Mouse (Mus musculus) hindbrain, embryonic 12.5 days (tissue): Measurements from ENCODE around the gene Evi5. TPM values are rescaled to one million over a fixed set of nuclear protein-coding genes. Genes with fewer than 3 reads are reported as not detected.

ENCODE experiments used
- ATAC-seq: fragments of 200-750 bp; cut with Nextera tagmentation; 2 replicates; pipeline ENCODE4 v1.8.0; 2017; ENCODE audit warnings: moderate TSS enrichment; ENCODE audit not compliant: low FRiP score
- H3K27ac ChIP-seq: fragments of 300-500 bp; sonication (generic); 2 replicates; pipeline ENCODE4 v1.5.1; 2016; ENCODE audit warnings: mild to moderate bottlenecking
- H3K27me3 ChIP-seq: fragments of 300-500 bp; sonication (generic); 2 replicates; pipeline ENCODE4 v1.6.1; 2016; ENCODE audit warnings: mild to moderate bottlenecking
- H3K36me3 ChIP-seq: fragments of 300-500 bp; sonication (generic); 2 replicates; pipeline ENCODE4 v1.6.1; 2016; ENCODE audit warnings: mild to moderate bottlenecking
- H3K4me1 ChIP-seq: fragments of 300-500 bp; sonication (generic); 2 replicates; pipeline ENCODE4 v1.6.1; 2016
- H3K4me2 ChIP-seq: fragments of 300-500 bp; sonication (generic); replicated peaks from 2 replicates; pipeline ENCODE4 v1.6.1; 2016; ENCODE audit warnings: mild to moderate bottlenecking
- H3K4me3 ChIP-seq: fragments of 300-500 bp; sonication (generic); 2 replicates; pipeline ENCODE4 v1.5.1; 2016; ENCODE audit warnings: mild to moderate bottlenecking
- H3K9ac ChIP-seq: fragments of 300-500 bp; sonication (generic); 2 replicates; pipeline ENCODE4 v1.6.1; 2016; ENCODE audit warnings: mild to moderate bottlenecking, moderate library complexity
- H3K9me3 ChIP-seq: fragments of 300-500 bp; sonication (generic); replicated peaks from 2 replicates; pipeline ENCODE4 v1.6.1; 2016; ENCODE audit warnings: mild to moderate bottlenecking
- WGBS: fragments of 180-500 bp; shearing (Covaris S2); methylation state at CpG from one replicate; pipeline ENCODE4 v1.1.7; 2016; 5-methylcytosine and 5-hydroxymethylcytosine counted together
- polyA plus RNA-seq: library from polyadenylated mRNA; unstranded; fragments of >200 nt; fragmentation: Nextera tagmentation; extraction: Ambion mirVana; gene quantifications from 2 replicates; pipeline ENCODE4 v1.2.1, GENCODE M21; 2016

Gene Evi5
- 62.3 and 63.6 TPM in 2 replicates for polyA plus RNA-seq

DNA sequence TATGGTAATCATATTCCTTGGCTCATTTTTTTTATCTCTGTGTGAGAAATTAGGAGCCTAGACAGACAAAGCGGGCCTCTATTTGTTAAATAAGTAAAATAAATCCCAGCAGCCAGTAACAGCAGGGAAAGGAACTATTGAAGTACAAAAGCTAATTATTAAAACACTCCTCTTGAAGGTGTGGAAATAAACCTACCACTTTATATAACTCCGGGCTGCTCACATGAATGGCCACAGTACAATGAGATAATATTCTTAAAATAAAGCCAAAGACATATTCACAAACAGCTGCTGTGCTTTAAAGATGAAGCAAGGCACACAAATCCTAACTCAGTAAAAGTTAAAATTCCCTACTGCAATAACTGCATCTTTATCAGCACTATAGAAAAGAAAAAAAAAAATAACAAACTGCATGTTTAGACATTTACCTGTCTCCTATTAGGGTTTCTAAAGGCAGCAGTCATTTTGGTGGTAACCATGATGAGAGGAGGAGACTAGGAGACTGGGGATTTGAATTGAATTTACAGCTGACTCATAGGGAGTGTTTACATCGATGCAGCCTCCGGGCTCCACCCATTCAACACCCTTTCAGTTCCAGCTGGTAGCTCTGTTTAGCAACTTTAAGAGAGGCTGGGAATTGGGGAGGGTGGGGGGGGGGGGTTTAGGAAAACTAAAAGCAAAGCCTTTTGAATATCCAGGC, at the start of gene Evi5:
Evi5 (minus strand) TSS at position 547 of the 700 bp plus-strand sequence.
- no peaks in the 10 kb centered on the region for H3K36me3 ChIP-seq
- H3K27ac ChIP-seq = no peak within 1 kb of the TSS
- ATAC-seq = no peak
- 51% methylated on average over 4 of the region's 4 CpGs for WGBS
- H3K4me3 ChIP-seq = no peak within 1 kb of the TSS
- no peaks in the 10 kb centered on the region for H3K4me1 ChIP-seq
- H3K9ac ChIP-seq = no peak within 1 kb of the TSS
- no peaks in the 10 kb centered on the region for H3K27me3 ChIP-seq
- no peaks in the 10 kb centered on the region for H3K9me3 ChIP-seq
- H3K4me2 ChIP-seq = no peak within 1 kb of the TSS

DNA sequence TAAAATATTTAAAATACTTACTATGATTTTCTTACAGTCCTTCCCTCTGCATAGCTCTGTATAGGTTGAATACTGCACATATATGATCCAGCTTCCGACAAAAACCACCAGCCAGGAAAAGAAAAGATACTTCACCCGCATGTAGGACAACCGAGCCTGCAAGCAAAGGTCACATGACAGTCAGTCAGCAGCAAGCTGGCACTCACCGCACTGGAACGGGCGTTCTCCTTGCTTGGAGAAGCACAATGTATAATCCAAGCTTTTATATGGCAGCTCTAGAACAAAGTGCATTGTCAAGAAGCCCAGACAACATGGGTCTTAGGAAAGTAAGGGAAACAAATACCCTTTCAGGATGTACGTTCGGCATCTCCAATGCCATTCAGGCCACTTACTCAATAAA, 49.7 kb upstream of the Evi5 start:
- no peak overlapping the region for H3K9ac ChIP-seq
- H3K27me3 ChIP-seq = no peaks in the 10 kb centered on the region
- H3K4me1 ChIP-seq = no peaks in the 10 kb centered on the region
- ATAC-seq = no peak
- WGBS = 81% methylated on average over 8 of the region's 8 CpGs
- no peak overlapping the region for H3K4me2 ChIP-seq
- H3K36me3 ChIP-seq = no peaks in the 10 kb centered on the region
- no peak overlapping the region for H3K27ac ChIP-seq
- no peaks in the 10 kb centered on the region for H3K9me3 ChIP-seq
- H3K4me3 ChIP-seq = no peak overlapping the region

- no peak overlapping the region for H3K4me3 ChIP-seq
- no peaks in the 10 kb centered on the region for H3K27me3 ChIP-seq
- ATAC-seq = no peak
- no peaks in the 10 kb centered on the region for H3K9me3 ChIP-seq
- 93% methylated on average over 1 of the region's 1 CpGs for WGBS
- no peak overlapping the region for H3K9ac ChIP-seq
- no peak overlapping the region for H3K4me2 ChIP-seq
- H3K27ac ChIP-seq = no peak overlapping the region
- no peaks in the 10 kb centered on the region for H3K36me3 ChIP-seq
- H3K4me1 ChIP-seq = no peaks in the 10 kb centered on the region
These were observed 47.9 kb upstream of the Evi5 start for GRCm38 (mm10) chr5:107922836-107923235.

GRCm38 (mm10) chr5:107921400-107922252, 46.7 kb upstream of the Evi5 start:
- Histone ChIP-seq H3K4me3 (no peak overlapping the region), H3K4me1 (no peaks in the 10 kb centered on the region), H3K27ac (no peak overlapping the region), H3K9me3 (no peaks in the 10 kb centered on the region), H3K9ac (0 out of 2 replicates have a peak overlapping the region, but pooled peaks have one; percentile 18), H3K36me3 (no peaks in the 10 kb centered on the region), H3K4me2 (no peak overlapping the region), H3K27me3 (no peaks in the 10 kb centered on the region)
- 76% methylated on average over 2 of the region's 2 CpGs for WGBS
- ATAC-seq = peak; percentile 19; the same call in 1 of the 2 replicates

- 40% methylated on average over 4 of the region's 4 CpGs for WGBS
These were observed 40.4 kb upstream of the Evi5 start for GRCm38 (mm10) chr5:107915280-107915679.

DNA sequence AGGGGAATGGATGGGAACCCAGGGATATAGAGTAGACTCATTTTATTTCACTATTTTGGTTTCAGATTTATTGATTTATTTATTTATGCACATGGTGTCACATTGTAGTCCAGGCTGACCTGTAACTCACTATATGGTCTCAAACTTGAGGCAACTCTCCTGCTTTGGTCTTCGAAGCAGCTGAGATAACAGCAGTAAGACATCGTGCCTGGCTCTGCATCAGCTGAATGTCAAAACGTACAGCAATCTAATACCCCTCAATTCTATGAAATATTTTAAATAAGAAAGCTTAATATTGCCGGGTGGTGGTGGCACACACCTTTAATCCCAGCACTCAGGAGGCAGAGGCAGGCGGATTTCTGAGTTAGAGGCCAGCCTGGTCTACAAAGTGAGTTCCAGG, 36.1 kb upstream of the Evi5 start:
- ATAC-seq = no peak

More at GRCm38 (mm10) chr5:107915280-107915679, 40.4 kb upstream of the Evi5 start:
- H3K36me3 ChIP-seq = 0 out of 2 replicates have a peak, but pooled peaks cover 4% of the 10 kb centered on the region
- H3K9me3 ChIP-seq = no peaks in the 10 kb centered on the region
- no peak overlapping the region for H3K4me3 ChIP-seq
- no peak overlapping the region for H3K27ac ChIP-seq
- no peaks in the 10 kb centered on the region for H3K4me1 ChIP-seq
- H3K4me2 ChIP-seq = no peak overlapping the region
- H3K9ac ChIP-seq = no peak overlapping the region
- ATAC-seq = no peak
- H3K27me3 ChIP-seq = no peaks in the 10 kb centered on the region

GRCm38 (mm10) chr5:107910084-107910616, 35.2 kb upstream of the Evi5 start:
- H3K9ac ChIP-seq = no peak overlapping the region
- H3K9me3 ChIP-seq = no peaks in the 10 kb centered on the region
- ATAC-seq = no peak
- H3K27ac ChIP-seq = no peak overlapping the region
- peaks cover 50% of the 10 kb centered on the region for H3K36me3 ChIP-seq
- WGBS = 70% methylated on average over 5 of the region's 5 CpGs
- H3K4me3 ChIP-seq = no peak overlapping the region
- H3K4me1 ChIP-seq = no peaks in the 10 kb centered on the region
- H3K4me2 ChIP-seq = no peak overlapping the region
- no peaks in the 10 kb centered on the region for H3K27me3 ChIP-seq

More for the DNA sequence above, 36.1 kb upstream of the Evi5 start:
- Histone ChIP-seq H3K9me3 (no peaks in the 10 kb centered on the region), H3K4me3 (no peak overlapping the region), H3K9ac (no peak overlapping the region), H3K27me3 (no peaks in the 10 kb centered on the region), H3K36me3 (peaks cover 42% of the 10 kb centered on the region), H3K4me2 (no peak overlapping the region), H3K4me1 (no peaks in the 10 kb centered on the region), H3K27ac (no peak overlapping the region)
- 92% methylated on average over 5 of the region's 5 CpGs for WGBS

DNA sequence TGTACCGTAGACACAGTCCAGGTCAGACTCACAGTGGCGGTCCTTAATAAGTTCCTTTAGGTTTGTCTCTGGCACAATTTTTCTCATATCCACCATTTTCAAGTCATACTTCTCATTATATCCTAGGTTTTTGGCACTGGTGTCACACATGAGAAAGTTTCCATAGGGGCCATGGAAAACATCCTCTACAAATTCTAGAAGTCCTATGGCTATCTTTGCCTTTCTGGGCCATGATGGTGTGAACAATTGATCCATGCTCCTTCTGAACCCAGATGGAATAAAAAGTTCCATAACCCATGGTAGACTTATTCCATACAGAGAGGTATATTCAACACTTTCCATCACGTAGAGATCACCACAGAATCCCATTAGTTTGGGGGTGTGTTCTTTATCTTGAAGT, 34.8 kb upstream of the Evi5 start:
- H3K9ac ChIP-seq = no peak overlapping the region
- no peak overlapping the region for H3K4me3 ChIP-seq
- no peaks in the 10 kb centered on the region for H3K4me1 ChIP-seq
- no peaks in the 10 kb centered on the region for H3K27me3 ChIP-seq
- peaks cover 54% of the 10 kb centered on the region for H3K36me3 ChIP-seq
- ATAC-seq = no peak
- no peaks in the 10 kb centered on the region for H3K9me3 ChIP-seq
- no peak overlapping the region for H3K27ac ChIP-seq
- 87% methylated on average over 3 of the region's 3 CpGs for WGBS
- no peak overlapping the region for H3K4me2 ChIP-seq

DNA sequence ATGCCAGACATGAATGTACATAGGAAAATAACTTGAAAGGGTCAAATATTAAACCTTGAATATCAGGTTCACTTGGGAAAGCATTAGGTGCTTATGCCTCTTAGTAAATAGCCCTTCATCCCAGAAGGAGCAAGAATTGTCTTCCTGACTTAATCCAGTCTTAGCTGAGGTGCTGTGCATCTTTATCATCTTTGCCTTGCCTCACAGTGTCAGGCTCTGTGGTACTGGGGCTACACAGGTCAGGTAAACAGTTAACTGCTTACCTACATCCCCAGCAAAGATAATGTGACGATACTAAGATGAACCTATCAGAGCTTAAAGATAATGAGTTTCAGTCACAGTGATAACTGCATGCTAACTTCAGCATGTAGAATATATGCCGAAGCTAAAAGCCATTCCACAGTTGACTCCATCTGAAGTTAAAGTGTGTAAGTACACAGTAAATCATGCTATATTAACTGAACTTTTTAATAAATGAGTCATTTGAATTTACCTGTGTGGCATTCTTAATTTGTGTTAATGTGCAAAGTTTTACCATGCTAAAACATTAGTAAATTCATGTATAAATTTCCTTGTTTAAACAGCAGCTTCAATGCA, 33.7 kb upstream of the Evi5 start:
- H3K36me3 ChIP-seq = peaks cover 63% of the 10 kb centered on the region
- H3K4me1 ChIP-seq = no peaks in the 10 kb centered on the region
- no peaks in the 10 kb centered on the region for H3K27me3 ChIP-seq
- H3K9ac ChIP-seq = no peak overlapping the region
- H3K27ac ChIP-seq = no peak overlapping the region
- H3K4me2 ChIP-seq = no peak overlapping the region
- 90% methylated on average over 2 of the region's 2 CpGs for WGBS
- no peaks in the 10 kb centered on the region for H3K9me3 ChIP-seq
- H3K4me3 ChIP-seq = no peak overlapping the region
- ATAC-seq = no peak

GRCm38 (mm10) chr5:107904325-107904724, 29.4 kb upstream of the Evi5 start:
- H3K4me3 ChIP-seq = no peak overlapping the region
- no peak for ATAC-seq
- H3K9ac ChIP-seq = no peak overlapping the region
- no peaks in the 10 kb centered on the region for H3K9me3 ChIP-seq
- no peak overlapping the region for H3K4me2 ChIP-seq
- H3K27me3 ChIP-seq = no peaks in the 10 kb centered on the region
- H3K36me3 ChIP-seq = peaks cover 67% of the 10 kb centered on the region
- peaks cover 14% of the 10 kb centered on the region for H3K4me1 ChIP-seq
- no peak overlapping the region for H3K27ac ChIP-seq
- 84% methylated on average over 3 of the region's 3 CpGs for WGBS

DNA sequence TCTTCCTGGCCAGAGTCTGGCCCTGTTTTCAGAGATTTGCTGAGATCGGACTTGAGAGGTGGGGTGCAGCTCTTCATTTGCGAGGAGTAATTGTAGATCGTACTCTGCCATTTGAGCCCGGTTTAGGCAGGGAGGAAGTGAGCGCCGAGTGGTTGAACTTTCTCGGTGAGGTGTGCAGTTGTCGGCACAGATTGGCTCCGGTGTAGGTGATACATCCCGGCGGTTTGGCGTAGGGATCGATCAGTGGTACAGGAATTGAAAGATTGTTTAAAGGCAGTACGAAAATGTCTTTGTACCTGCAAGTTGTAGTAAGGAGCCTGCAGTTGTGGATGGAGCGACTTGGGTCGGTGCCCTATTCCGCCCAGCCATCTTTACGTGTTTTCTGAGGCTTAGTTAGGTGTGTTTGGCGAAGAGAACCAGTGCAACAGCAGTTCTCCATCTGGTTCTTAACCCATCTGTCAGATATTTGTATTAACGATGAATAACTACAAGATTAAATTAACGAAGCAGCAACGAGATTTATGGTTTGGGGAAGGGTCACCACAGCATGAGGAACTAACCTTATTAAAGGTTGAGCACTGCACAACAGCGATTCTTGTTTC, 26.2 kb upstream of the Evi5 start:
- Histone ChIP-seq H3K9ac (peak overlapping the region; percentile 95), H3K9me3 (no peaks in the 10 kb centered on the region), H3K4me1 (peaks cover 14% of the 10 kb centered on the region), H3K36me3 (peaks cover 35% of the 10 kb centered on the region), H3K4me3 (peak overlapping the region; percentile 99), H3K27ac (peak overlapping the region; percentile 93), H3K4me2 (peak overlapping the region; percentile 80), H3K27me3 (no peaks in the 10 kb centered on the region)
- ATAC-seq = peak; percentile 40
- WGBS = under 1% methylated on average over 23 of the region's 23 CpGs
